Mouse (Mus musculus) small intestine, adult 2 months (tissue): Measurements from ENCODE around the gene Ntpcr.

ENCODE experiments used
- CTCF ChIP-seq: fragments of 200-500 bp; IDR thresholded peaks from 2 replicates; pipeline ENCODE4 v1.5.1; 2012; ENCODE audit warnings: low read depth, mild to moderate bottlenecking, control low read depth, inconsistent platforms, low read length, moderate library complexity, mixed read lengths; ENCODE audit not compliant: insufficient replicate concordance, insufficient read length; ENCODE audit errors: extremely low read depth
- POLR2A ChIP-seq: fragments of 200-500 bp; IDR thresholded peaks from 2 replicates; pipeline ENCODE4 v1.6.1; 2012; ENCODE audit warnings: low read depth, mild to moderate bottlenecking, control low read depth, inconsistent platforms, low read length, moderate library complexity

GRCm38 (mm10) chr8:125729746-125730145 lies at the start of gene Ntpcr:
- TF ChIP-seq POLR2A (no peak), CTCF (no peak)
